Mouse (Mus musculus): ENCODE measurements around the gene Zbtb25. TPM values are rescaled to one million over a fixed set of nuclear protein-coding genes. Genes with fewer than 3 reads are reported as not detected.
A peak's percentile ranks its signal among the peaks of the same experiment; 100 is the strongest.

Zbtb25 gene
- total RNA-seq, 2 experiments from 2014 or later = 5.4 to 10.4 TPM

DNA sequence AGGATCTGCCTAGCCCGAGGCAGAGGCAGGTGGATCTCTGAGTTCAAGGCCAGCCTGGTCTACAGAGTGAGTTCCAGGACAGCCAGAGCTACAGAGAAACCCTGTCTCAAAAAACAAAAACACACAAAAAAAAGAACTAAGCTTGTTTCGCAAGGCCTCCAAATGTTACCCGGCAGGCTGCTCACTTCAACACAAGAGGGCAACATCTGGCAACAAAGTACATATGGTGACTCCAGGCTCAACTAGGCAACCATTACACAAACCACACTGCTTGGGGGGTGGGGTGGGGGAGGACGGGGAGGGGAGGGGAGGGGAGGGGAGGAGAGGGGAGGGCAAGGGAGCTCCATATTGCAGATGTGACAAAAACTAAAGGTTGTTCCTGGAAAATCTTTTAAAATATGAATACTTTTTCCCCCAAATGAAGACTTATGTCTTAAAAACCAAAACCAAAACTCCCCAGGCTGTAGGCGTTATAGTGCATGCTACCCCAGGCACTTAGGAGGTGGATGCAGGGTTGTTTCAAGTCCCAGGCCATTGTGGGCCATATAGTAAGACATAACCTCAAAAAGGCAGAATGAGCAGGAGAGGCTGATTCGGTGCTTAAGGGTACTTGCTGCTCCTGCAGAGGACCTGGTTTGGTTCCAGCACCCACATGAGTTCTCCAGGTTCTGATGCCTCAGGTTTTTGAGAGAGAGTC lies 23.5 kb downstream of the Zbtb25 start:
- intact Hi-C loops (cut with DNase I) = loop anchor here (2.0 kb wide), 1 partner anchor 127 kb away; no protein-coding TSS in a partner anchor

DNA sequence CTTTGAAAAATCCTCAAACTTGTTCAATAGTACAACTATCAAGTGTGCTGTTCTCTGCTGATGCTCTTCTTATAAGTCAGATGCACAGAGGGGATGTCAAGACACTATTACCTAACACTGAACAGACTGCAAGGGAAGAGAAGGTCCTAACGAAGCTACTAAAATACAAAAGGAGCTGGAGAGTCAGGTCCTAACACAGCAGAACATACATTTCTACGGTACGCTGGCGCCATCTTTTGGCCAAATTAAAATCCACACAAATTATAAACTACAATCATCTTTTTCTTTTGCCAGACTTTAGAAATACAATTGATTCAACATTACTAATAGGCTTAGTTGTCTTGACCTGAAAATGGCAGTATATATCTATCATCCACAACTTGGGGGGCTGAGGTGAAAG lies 28.3 kb downstream of the Zbtb25 start:
- intact Hi-C loops (cut with DNase I) = loop anchor here (1.0 to 5.0 kb wide), 3 partner anchors 48 to 144 kb away; no protein-coding TSS in a partner anchor

More for the DNA sequence above, 23.5 kb downstream of the Zbtb25 start:
- no peak for DNase-seq

GRCm38 (mm10) chr12:76336111-76336965 lies 33.1 kb downstream of the Zbtb25 start:
- no peak for DNase-seq
- intact Hi-C loops (cut with DNase I) = no loop called here

More for the DNA sequence above, 28.3 kb downstream of the Zbtb25 start:
- DNase-seq = peak; percentile 64 to 71

GRCm38 (mm10) chr12:76335641-76336040 lies 33.8 kb downstream of the Zbtb25 start:
- no peak for DNase-seq
- intact Hi-C loops (cut with DNase I) = no loop called here

DNA sequence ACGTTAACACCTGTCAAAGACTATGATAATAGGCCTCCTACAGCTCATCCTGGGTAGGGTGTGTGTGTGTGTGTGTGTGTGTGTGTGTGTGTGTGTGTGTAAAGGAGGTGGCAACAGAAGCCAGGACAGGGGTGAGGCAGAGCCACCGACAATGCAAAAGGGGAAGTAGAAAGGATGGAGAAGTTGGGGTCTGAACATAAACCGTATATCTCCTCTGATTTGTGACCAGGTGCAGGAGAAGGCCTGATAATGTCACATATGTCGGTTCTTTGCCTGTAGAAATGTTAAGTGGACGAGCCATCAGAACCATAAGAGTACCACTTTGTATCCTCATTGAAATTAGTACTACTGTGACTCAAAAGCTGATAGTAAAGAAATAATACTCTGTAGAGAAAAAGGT lies 35.7 kb downstream of the Zbtb25 start:
- DNase-seq = no peak
- intact Hi-C loops (cut with DNase I) = no loop called here

GRCm38 (mm10) chr12:76328567-76329354 lies 40.6 kb downstream of the Zbtb25 start:
- no peak for DNase-seq
- intact Hi-C loops (cut with DNase I) = no loop called here

DNA sequence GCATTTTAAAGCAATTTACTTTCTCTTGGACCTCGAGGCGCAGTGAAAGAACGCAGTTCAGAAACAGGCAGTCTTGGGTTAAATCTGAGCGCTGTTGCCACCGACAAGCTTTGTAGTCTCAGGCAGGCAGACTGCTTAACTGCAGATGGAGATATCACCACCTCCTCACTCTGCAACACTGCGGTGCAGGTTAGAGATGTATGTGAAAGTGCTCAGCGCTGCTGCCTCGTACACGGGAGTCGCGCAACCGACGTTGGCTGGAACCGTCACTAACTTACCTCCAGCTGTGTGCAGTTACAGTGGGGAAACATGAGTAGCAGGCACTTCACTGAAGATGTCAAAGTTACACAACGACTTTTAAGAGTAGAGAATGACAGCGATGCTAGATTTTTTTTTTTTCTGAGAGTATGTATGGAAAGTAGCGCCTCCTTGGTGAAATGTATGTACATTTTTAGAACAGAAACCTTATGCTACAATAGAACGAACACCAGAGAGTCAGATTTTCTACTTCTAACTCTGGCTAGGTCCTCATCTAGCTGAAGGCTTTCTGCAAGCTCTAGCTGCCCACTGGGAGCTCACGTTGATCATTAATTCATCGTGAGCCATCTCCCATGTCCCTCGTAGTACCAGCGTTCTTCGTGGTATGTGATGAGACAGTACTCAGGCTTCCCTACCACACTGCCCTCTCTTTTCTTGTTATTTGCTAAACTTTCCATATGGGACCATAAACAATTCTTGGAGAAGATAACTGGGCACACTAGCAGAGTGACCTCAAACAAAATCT lies 42.8 kb downstream of the Zbtb25 start:
- DNase-seq = no peak
- intact Hi-C loops (cut with DNase I) = no loop called here

- intact Hi-C loops (cut with DNase I) = loop anchor here (2.0 kb wide), 1 partner anchor 14 kb away; no protein-coding TSS in a partner anchor
- DNase-seq = peak; percentile 62
Observed at GRCm38 (mm10) chr12:76324679-76325431, 44.5 kb downstream of the Zbtb25 start, which contains the start of gene Akap5. Akap5 (plus strand) TSS chr12:76324891.

GRCm38 (mm10) chr12:76318282-76319212 lies 50.9 kb downstream of the Zbtb25 start:
- no peak for DNase-seq

DNA sequence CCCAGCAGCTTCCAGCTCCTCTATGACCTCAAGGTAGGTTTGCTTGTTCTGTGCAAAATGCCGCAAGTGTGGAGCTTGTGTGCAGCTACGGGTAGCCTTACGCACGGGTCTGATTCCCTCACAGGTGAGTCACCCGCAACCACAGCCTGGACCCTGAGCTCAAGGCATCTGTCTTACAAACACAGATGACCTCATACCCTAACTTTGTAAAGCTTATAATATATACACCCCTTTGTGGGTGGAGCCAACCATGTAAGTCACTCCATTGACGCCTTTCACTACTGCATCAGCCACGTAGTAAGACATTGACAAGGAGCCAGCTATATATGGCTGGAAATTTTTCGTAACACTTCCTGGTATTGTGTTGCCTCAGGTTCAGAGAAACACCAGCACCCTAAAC lies 57.5 kb downstream of the Zbtb25 start:
- DNase-seq = no peak
- intact Hi-C loops (cut with DNase I) = no loop called here

More at GRCm38 (mm10) chr12:76318282-76319212, 50.9 kb downstream of the Zbtb25 start:
- intact Hi-C loops (cut with DNase I) = no loop called here

DNA sequence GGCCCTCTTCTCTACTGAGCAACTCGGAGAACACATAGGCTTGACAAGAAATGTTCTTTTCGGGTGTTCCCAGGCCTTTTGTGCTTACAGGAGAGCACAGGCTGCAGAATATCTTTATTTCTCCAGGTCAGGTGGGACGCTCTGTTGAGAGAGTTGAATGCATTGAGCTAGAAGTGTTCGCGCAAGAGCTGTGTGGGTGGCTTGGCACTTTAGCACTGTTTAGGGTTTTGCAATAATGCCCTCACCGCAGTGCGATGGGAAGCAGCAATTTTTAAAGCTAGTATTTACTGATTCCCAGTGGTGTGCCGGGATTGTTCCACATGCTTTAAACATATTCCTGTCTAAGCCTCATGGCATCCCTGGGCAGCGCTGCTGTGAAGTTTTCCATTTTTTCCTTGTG lies 58.2 kb downstream of the Zbtb25 start:
- DNase-seq = no peak
- intact Hi-C loops (cut with DNase I) = no loop called here

DNA sequence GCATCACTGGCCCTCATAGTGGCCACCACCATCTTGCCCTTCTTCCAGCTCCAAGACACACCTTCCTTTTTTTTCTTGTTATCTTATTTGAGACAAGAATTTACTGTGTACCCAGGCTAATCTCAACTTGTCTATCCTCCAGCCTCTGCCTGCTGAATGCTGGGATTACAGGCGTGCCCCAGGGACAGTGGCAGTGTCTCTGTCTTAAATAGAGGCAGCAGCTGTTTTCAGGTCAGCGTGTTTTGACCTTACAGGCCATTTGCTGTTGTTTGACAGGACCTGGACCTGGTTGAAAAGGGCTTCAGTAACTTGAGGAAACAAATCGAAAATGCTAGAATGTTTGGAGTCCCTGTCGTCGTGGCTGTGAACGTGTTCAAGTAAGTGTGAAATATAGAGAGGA lies 58.8 kb downstream of the Zbtb25 start:
- DNase-seq = no peak
- intact Hi-C loops (cut with DNase I) = no loop called here

GRCm38 (mm10) chr12:76310007-76310406 lies 59.4 kb downstream of the Zbtb25 start:
- DNase-seq = no peak
- intact Hi-C loops (cut with DNase I) = no loop called here

DNA sequence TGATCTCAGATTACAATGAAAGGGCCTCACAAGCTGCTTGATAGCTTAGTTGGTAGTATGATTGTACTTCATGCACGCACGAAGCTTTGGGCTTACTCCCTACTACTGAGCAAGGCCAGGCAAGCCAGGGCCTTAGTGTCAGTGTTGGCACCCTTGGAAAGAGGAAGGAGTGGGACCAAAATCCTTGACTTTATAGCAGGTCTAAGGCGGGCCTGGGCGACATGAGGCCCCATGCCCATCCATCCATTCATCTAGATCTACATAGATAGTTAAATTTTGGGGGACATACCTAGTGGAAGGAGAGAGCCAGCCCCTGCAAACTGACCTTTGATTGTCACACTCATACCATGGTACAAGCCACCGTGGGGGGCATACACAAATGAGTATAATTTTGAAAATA lies 61.0 kb downstream of the Zbtb25 start:
- no peak for DNase-seq
- intact Hi-C loops (cut with DNase I) = no loop called here

DNA sequence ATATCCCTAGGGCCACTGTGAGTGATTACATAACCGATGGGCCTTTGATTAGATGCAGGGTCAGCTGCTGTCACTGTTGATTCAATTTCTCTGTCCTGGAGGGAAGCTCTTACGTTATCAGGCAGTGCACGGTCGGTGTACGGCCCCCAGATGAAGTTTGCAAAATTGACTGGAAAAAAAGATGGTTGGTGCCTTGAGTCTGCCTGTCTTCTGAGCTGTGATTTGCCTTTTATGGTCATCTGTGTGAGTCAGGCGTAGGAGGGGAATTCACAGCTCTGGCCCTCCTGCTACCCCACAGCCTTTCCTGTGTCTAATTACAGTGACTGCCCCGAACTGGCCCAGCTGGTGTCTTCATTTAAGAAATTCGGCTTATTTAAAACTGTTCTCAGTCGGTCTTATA lies 61.4 kb downstream of the Zbtb25 start:
- no peak for DNase-seq

GRCm38 (mm10) chr12:76306852-76307561 lies 62.4 kb downstream of the Zbtb25 start:
- intact Hi-C loops (cut with DNase I) = no loop called here
- DNase-seq = no peak

More for the DNA sequence above, 61.4 kb downstream of the Zbtb25 start:
- intact Hi-C loops (cut with DNase I) = no loop called here

DNA sequence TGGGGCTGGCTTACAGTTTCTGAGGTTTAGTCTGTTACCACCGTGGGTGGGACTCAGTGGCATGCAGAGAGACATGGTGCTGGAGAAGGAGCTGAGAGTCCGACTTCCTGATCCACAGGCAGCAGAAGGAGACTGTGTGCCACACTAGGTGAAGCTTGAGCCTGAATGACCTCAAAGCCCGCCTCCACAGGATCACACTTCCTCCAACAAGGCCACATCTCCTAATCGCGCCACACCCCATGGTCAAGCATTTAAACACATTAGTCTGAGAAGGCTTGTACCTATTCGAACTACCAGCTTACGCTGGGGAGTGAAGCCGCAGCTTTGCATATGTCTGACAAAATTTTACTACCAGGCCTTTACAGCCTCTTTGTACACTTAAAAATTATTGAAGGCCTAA lies 64.3 kb downstream of the Zbtb25 start:
- intact Hi-C loops (cut with DNase I) = no loop called here
- DNase-seq = no peak

Measured in heart, postnatal 36 days (tissue).